Mouse (Mus musculus) erythroblast, embryonic 14.5 days (primary cell): ENCODE results near the gene 4930467E23Rik.
"Not testable (repeated sequence)": the region's sequence is repeated elsewhere in the genome, so short reads cannot be mapped to it uniquely, and the experiment has no call there.

Experiments
- GATA1 ChIP-seq: IDR thresholded peaks from 2 replicates; pipeline ENCODE4 v1.6.1; 2012; ENCODE audit warnings: low read length, inconsistent platforms, mixed read lengths
- TAL1 ChIP-seq: IDR thresholded peaks from 3 replicates; pipeline ENCODE4 v1.6.1; 2012; ENCODE audit warnings: low read length, inconsistent platforms, mixed read lengths

DNA sequence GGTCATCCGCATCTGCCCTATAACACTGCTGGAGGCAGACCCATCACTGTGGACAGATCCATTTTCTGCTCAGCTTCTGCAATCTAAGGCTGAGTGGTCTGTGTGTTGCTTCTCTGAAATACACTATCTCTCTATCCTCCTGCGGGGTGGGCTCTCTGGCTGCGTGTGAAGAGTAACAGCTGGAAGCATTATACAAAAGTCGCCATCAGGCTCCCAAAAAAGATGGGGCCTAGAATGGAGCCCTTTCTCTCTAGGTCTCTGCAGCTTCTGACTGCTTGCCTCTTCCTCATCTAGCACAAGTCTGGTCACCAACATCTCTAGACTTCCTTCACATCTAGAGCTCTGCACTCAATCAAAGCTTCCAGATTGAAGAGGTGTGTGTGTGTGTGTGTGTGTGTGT, 50.8 kb downstream of the 4930467E23Rik start:
- TF ChIP-seq GATA1, TAL1: not testable (repeated sequence)
